Mouse (Mus musculus) liver, postnatal 0 days (tissue): ENCODE measurements around the gene Tmem259.

Experiments used
- CTCF ChIP-seq: sonication (generic); IDR thresholded peaks from 2 replicates; pipeline ENCODE4 v1.5.1; 2016; ENCODE audit warnings: antibody characterized with exemption, low read depth
- EP300 ChIP-seq: IDR thresholded peaks from 2 replicates; pipeline ENCODE4 v1.6.1; 2016; ENCODE audit warnings: antibody characterized with exemption, low read depth, mild to moderate bottlenecking

- TF ChIP-seq CTCF (peak; percentile 47), EP300 (no peak)
Measured at GRCm38 (mm10) chr10:79991548-79991947, 7.4 kb upstream of the Tmem259 start.
